Mouse (Mus musculus): Measurements from ENCODE around the gene Slc16a14. TPM values are rescaled to one million over a fixed set of nuclear protein-coding genes. Genes with fewer than 3 reads are reported as not detected.

The Slc16a14 gene
- total and polyA plus RNA-seq, 3 experiments, result 0.10 to 0.13 TPM; not detected in 1

- no peaks in the 10 kb centered on the region for H3K9me3 ChIP-seq (replicated peaks; ENCODE audit: low read length)
- H3K4me2 ChIP-seq (ENCODE audit: insufficient read depth, low read depth, poor library complexity, severe bottlenecking), result no peak overlapping the region
- no peaks in the 10 kb centered on the region for H3K27me3 ChIP-seq (replicated peaks)
- dilution Hi-C loops (cut with MboI; ENCODE audit: extremely low pct_ligation_motif_present, extremely low pct_unique_long_range_greater_than_20kb, low sequenced_read_pairs), result no loop called here
- in situ Hi-C loops (cut with MboI; ENCODE audit: low pct_ligation_motif_present, low pct_unique_long_range_greater_than_20kb, low sequenced_read_pairs), result no loop called here
- no peak overlapping the region for H3K4me3 ChIP-seq (replicated peaks in 1 of 3; ENCODE audit: low read depth in 2 of 3, low read length in 2 of 3, poor library complexity in 1 of 3)
- no peak for TF ChIP-seq POLR2AphosphoS2 (IDR thresholded peaks at IDR 0.05; ENCODE audit: low read depth, low read length)
- TF ChIP-seq ZMIZ1 (IDR thresholded peaks at IDR 0.05; ENCODE audit: low read depth, low read length), result no peak
- H3K27ac ChIP-seq (ENCODE audit: insufficient read depth, low read depth), result no peak overlapping the region
- no peaks in the 10 kb centered on the region for H3K36me3 ChIP-seq (replicated peaks in 1 of 2; ENCODE audit: control insufficient read depth in 1 of 2, insufficient read depth in 1 of 2, low read length in 1 of 2)
- H3K4me1 ChIP-seq (ENCODE audit: control insufficient read depth in 1 of 2, insufficient read depth in 2 of 2), result peaks cover 6 to 12% of the 10 kb centered on the region in 2 experiments
- H3K9ac ChIP-seq (ENCODE audit: insufficient read depth, low read depth), result no peak overlapping the region
- no peak for DNase-seq (ENCODE audit: extremely low read depth)
- no peaks in the 10 kb centered on the region for H3K79me2 ChIP-seq (replicated peaks; ENCODE audit: control insufficient read depth, extremely low read depth, insufficient read depth, poor library complexity, severe bottlenecking)
These were observed 11.5 kb downstream of the Slc16a14 start for GRCm38 (mm10) chr1:84923432-84923831.

DNA sequence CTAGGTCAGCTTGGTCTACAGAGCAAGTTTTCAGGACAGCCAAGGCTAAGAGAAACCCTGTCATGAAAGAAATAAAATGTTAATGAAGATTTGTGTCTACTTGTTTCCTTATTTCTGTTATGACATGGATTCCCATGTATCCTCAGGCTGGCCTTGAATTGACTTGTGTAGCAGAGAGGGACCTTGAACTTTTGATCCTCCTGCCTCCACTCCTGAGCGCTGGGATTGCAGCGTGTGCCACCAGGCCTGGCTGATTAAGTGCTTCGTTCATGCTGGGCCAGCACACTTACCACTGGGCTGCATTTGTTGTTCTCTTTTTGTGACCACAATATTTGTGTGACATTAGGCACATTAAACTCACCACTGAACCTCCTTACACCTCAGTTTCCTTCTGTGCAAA, 16.1 kb downstream of the Slc16a14 start:
- dilution Hi-C loops (cut with MboI; ENCODE audit: extremely low pct_ligation_motif_present, extremely low pct_unique_long_range_greater_than_20kb, low sequenced_read_pairs), result no loop called here
- TF ChIP-seq ZNF384 (IDR thresholded peaks at IDR 0.05; ENCODE audit: low read depth, low read length) (no peak), CTCF (conservative IDR thresholded peaks at IDR 0.05 in 1 of 2, IDR thresholded peaks at IDR 0.05 in 1 of 2; ENCODE audit: low read depth in 2 of 2, low read length in 2 of 2) (no peak), MEF2A (IDR thresholded peaks at IDR 0.05; ENCODE audit: borderline replicate concordance, low read depth, low read length) (no peak), HCFC1 (IDR thresholded peaks at IDR 0.05; ENCODE audit: low read depth, low read length) (no peak), CHD2 (IDR thresholded peaks at IDR 0.05; ENCODE audit: low read length) (no peak), USF2 (conservative IDR thresholded peaks at IDR 0.05; ENCODE audit: low read depth, low read length) (no peak), KAT2A (IDR thresholded peaks at IDR 0.05; ENCODE audit: insufficient replicate concordance, low read length) (no peak), SIN3A (IDR thresholded peaks at IDR 0.05; ENCODE audit: low read length) (no peak), EP300 (IDR thresholded peaks at IDR 0.05; ENCODE audit: low read length) (no peak), IRF4 (IDR thresholded peaks at IDR 0.05; ENCODE audit: low read depth, low read length) (no peak), ZC3H11A (IDR thresholded peaks at IDR 0.05; ENCODE audit: low read depth, low read length) (no peak)

GRCm38 (mm10) chr1:84915010-84915409, 19.9 kb downstream of the Slc16a14 start:
- DNase-seq (ENCODE audit: extremely low read depth), result no peak
- Histone ChIP-seq H3K9me3 (replicated peaks; ENCODE audit: low read length) (no peaks in the 10 kb centered on the region), H3K36me3 (replicated peaks in 1 of 2; ENCODE audit: control insufficient read depth in 1 of 2, insufficient read depth in 1 of 2, low read length in 1 of 2) (no peaks in the 10 kb centered on the region), H3K4me3 (replicated peaks in 1 of 3; ENCODE audit: low read depth in 2 of 3, low read length in 2 of 3, poor library complexity in 1 of 3) (no peak overlapping the region), H3K27me3 (replicated peaks) (no peaks in the 10 kb centered on the region), H3K4me1 (ENCODE audit: control insufficient read depth in 1 of 2, insufficient read depth in 2 of 2) (peaks cover 2 to 20% of the 10 kb centered on the region in 2 experiments), H3K79me2 (replicated peaks; ENCODE audit: control insufficient read depth, extremely low read depth, insufficient read depth, poor library complexity, severe bottlenecking) (no peaks in the 10 kb centered on the region), H3K9ac (ENCODE audit: insufficient read depth, low read depth) (no peak overlapping the region), H3K4me2 (ENCODE audit: insufficient read depth, low read depth, poor library complexity, severe bottlenecking) (no peak overlapping the region), H3K27ac (ENCODE audit: insufficient read depth, low read depth) (no peak overlapping the region)
- in situ Hi-C loops (cut with MboI; ENCODE audit: low pct_ligation_motif_present, low pct_unique_long_range_greater_than_20kb, low sequenced_read_pairs), result no loop called here
- TF ChIP-seq CTCF (conservative IDR thresholded peaks at IDR 0.05 in 1 of 2, IDR thresholded peaks at IDR 0.05 in 1 of 2; ENCODE audit: low read depth in 2 of 2, low read length in 2 of 2) (peak in 1 of 2 experiments; percentile 15; a peak in 2 of 4 replicates), RAD21 (IDR thresholded peaks at IDR 0.05; ENCODE audit: low read depth, low read length) (peak; percentile 4), ELF1 (IDR thresholded peaks at IDR 0.05; ENCODE audit: low read depth, low read length) (no peak)
- dilution Hi-C loops (cut with MboI; ENCODE audit: extremely low pct_ligation_motif_present, extremely low pct_unique_long_range_greater_than_20kb, low sequenced_read_pairs), result no loop called here

More for the DNA sequence above, 16.1 kb downstream of the Slc16a14 start:
- Histone ChIP-seq H3K36me3 (replicated peaks in 1 of 2; ENCODE audit: control insufficient read depth in 1 of 2, insufficient read depth in 1 of 2, low read length in 1 of 2) (no peaks in the 10 kb centered on the region), H3K4me3 (replicated peaks in 1 of 3; ENCODE audit: low read depth in 2 of 3, low read length in 2 of 3, poor library complexity in 1 of 3) (no peak overlapping the region), H3K9ac (ENCODE audit: insufficient read depth, low read depth) (no peak overlapping the region), H3K4me1 (ENCODE audit: control insufficient read depth in 1 of 2, insufficient read depth in 2 of 2) (peaks cover 2 to 18% of the 10 kb centered on the region in 2 experiments), H3K27me3 (replicated peaks) (no peaks in the 10 kb centered on the region), H3K27ac (ENCODE audit: insufficient read depth, low read depth) (no peak overlapping the region), H3K9me3 (replicated peaks; ENCODE audit: low read length) (no peaks in the 10 kb centered on the region), H3K79me2 (replicated peaks; ENCODE audit: control insufficient read depth, extremely low read depth, insufficient read depth, poor library complexity, severe bottlenecking) (no peaks in the 10 kb centered on the region), H3K4me2 (ENCODE audit: insufficient read depth, low read depth, poor library complexity, severe bottlenecking) (no peak overlapping the region)
- in situ Hi-C loops (cut with MboI; ENCODE audit: low pct_ligation_motif_present, low pct_unique_long_range_greater_than_20kb, low sequenced_read_pairs), result no loop called here
- DNase-seq (ENCODE audit: extremely low read depth), result no peak

Measured in CH12.LX (cell line).